Mouse (Mus musculus) granulocyte monocyte progenitor cell, adult 5-6 weeks (primary cell): ENCODE measurements around the gene Olfr1308. TPM values are rescaled to one million over a fixed set of nuclear protein-coding genes. Genes with fewer than 3 reads are reported as not detected.

Source experiments
- ATAC-seq: replicated peaks from 2 replicates; pipeline ENCODE4 v1.8.0; 2016; ENCODE audit warnings: mild to moderate bottlenecking, moderate TSS enrichment, inconsistent platforms; ENCODE audit not compliant: poor library complexity, severe bottlenecking
- total RNA-seq, 2 experiments: library from RNA; stranded (forward) in 1 of 2; stranded (reverse) in 1 of 2; fragments of 200-712, 200-1000 nt in 1 of 2; fragments of >200 nt in 1 of 2; fragmentation: Nextera tagmentation in 1 of 2; gene quantifications; 2 replicates each; pipeline ENCODE4 v1.2.3; 2014 to 2017

Gene Olfr1308
- not detected in 2 replicates for total RNA-seq (2014; fragmentation: Nextera tagmentation)
- not detected in 2 replicates for total RNA-seq (2017)

DNA sequence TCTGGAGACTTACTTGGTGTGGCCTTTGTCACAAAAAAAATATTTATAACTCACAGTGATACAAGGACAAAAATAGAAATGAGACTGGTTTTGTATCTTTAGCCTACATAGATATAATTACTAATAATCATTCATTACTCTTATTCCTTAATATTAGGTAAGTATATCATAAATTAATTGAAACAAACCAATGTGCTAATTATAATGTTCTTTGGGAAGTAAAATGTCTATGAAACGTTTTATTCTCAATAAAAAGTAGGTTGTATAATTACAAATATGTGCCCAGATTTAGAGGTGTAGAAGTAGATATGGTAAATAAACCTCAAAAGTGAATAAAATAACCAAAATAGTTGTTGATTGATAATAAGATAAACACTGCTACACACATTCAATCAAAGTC is at the start of gene Olfr1308:
Olfr1308 (minus strand) TSS at position 101 of the 400 bp plus-strand sequence.
- ATAC-seq, result no peak

GRCm38 (mm10) chr2:112012608-112013007 is 47.9 kb upstream of the Olfr1308 start, which contains the start of gene Olfr1310:
Gene Olfr1310, minus strand, starts transcription at chr2:112012708.
- ATAC-seq, result no peak

- ATAC-seq, result no peak
Measured at GRCm38 (mm10) chr2:111990181-111990580, 25.4 kb upstream of the Olfr1308 start, which contains the start of gene Olfr1309. Gene Olfr1309, minus strand, starts transcription at chr2:111990281.

- no peak for ATAC-seq
Measured at GRCm38 (mm10) chr2:111949340-111949739, 15.4 kb downstream of the Olfr1308 start, which contains the start of gene Olfr1307. Gene Olfr1307, minus strand, starts transcription at chr2:111949440.

DNA sequence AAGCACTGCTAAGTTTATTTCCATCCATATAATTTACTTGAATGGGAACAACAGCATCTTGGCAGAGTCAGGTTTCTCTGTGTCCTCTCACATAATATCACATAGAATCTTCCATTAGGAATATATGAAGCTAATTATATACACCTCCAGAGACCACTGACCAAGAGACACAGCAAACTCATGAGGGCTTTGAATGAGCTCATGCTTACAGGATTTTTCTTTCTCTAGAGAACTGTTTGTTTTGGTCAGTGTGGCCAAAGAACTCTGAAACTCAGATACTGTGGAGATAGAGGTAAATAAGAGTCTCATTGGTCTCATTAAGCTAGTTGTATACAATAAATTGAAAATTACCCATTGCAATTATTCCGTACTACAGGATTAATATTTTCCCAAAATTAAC is 48.6 kb downstream of the Olfr1308 start, which contains the start of gene Olfr1306:
Olfr1306 (minus strand) TSS at position 101 of the 400 bp plus-strand sequence.
- no peak for ATAC-seq

Other genes with a start within 250 kb of the Olfr1308 start
- not detected in 2 replicates for gene Olfr1301, start 213.9 kb downstream of the Olfr1308 start, total RNA-seq (2014; fragmentation: Nextera tagmentation)
- gene Olfr1301, start 213.9 kb downstream of the Olfr1308 start, total RNA-seq (2017), result not detected in 2 replicates
- not detected in 2 replicates for gene Olfr1302, start 187.5 kb downstream of the Olfr1308 start, total RNA-seq (2014; fragmentation: Nextera tagmentation)
- gene Olfr1302, start 187.5 kb downstream of the Olfr1308 start, total RNA-seq (2017), result not detected in 2 replicates
- not detected in 2 replicates for gene Olfr1303, start 144.6 kb downstream of the Olfr1308 start, total RNA-seq (2014; fragmentation: Nextera tagmentation)
- not detected in 2 replicates for gene Olfr1303, start 144.6 kb downstream of the Olfr1308 start, total RNA-seq (2017)
- not detected in 2 replicates for gene Olfr1305, start 87.8 kb downstream of the Olfr1308 start, total RNA-seq (2014; fragmentation: Nextera tagmentation)
- not detected in 2 replicates for gene Olfr1305, start 87.8 kb downstream of the Olfr1308 start, total RNA-seq (2017)
- gene Olfr1306, start 48.7 kb downstream of the Olfr1308 start, total RNA-seq (2014; fragmentation: Nextera tagmentation), result not detected in 2 replicates
- gene Olfr1306, start 48.7 kb downstream of the Olfr1308 start, total RNA-seq (2017), result not detected in 2 replicates
- gene Olfr1307, start 15.5 kb downstream of the Olfr1308 start, total RNA-seq (2014; fragmentation: Nextera tagmentation), result not detected in 2 replicates
- gene Olfr1307, start 15.5 kb downstream of the Olfr1308 start, total RNA-seq (2017), result not detected in 2 replicates
- not detected in 2 replicates for gene Olfr1309, start 25.3 kb upstream of the Olfr1308 start, total RNA-seq (2014; fragmentation: Nextera tagmentation)
- gene Olfr1309, start 25.3 kb upstream of the Olfr1308 start, total RNA-seq (2017), result not detected in 2 replicates
- gene Olfr1310, start 47.8 kb upstream of the Olfr1308 start, total RNA-seq (2014; fragmentation: Nextera tagmentation), result not detected in 2 replicates
- gene Olfr1310, start 47.8 kb upstream of the Olfr1308 start, total RNA-seq (2017), result not detected in 2 replicates
- gene Olfr1311, start 59.5 kb upstream of the Olfr1308 start, total RNA-seq (2014; fragmentation: Nextera tagmentation), result not detected in 2 replicates
- gene Olfr1311, start 59.5 kb upstream of the Olfr1308 start, total RNA-seq (2017), result not detected in 2 replicates
- not detected in 2 replicates for gene Olfr1312, start 85.3 kb upstream of the Olfr1308 start, total RNA-seq (2014; fragmentation: Nextera tagmentation)
- gene Olfr1312, start 85.3 kb upstream of the Olfr1308 start, total RNA-seq (2017), result not detected in 2 replicates
- not detected in 2 replicates for gene Olfr1313, start 112.9 kb upstream of the Olfr1308 start, total RNA-seq (2014; fragmentation: Nextera tagmentation)
- gene Olfr1313, start 112.9 kb upstream of the Olfr1308 start, total RNA-seq (2017), result not detected in 2 replicates
- gene Olfr1314, start 131.8 kb upstream of the Olfr1308 start, total RNA-seq (2014; fragmentation: Nextera tagmentation), result not detected in 2 replicates
- not detected in 2 replicates for gene Olfr1314, start 131.8 kb upstream of the Olfr1308 start, total RNA-seq (2017)
- not detected in 2 replicates for gene Olfr1315-ps1, start 150.5 kb upstream of the Olfr1308 start, total RNA-seq (2014; fragmentation: Nextera tagmentation)
- not detected in 2 replicates for gene Olfr1315-ps1, start 150.5 kb upstream of the Olfr1308 start, total RNA-seq (2017)
- gene Olfr1316, start 170.0 kb upstream of the Olfr1308 start, total RNA-seq (2014; fragmentation: Nextera tagmentation), result not detected in 2 replicates
- gene Olfr1316, start 170.0 kb upstream of the Olfr1308 start, total RNA-seq (2017), result not detected in 2 replicates
- gene Olfr1317, start 175.4 kb upstream of the Olfr1308 start, total RNA-seq (2014; fragmentation: Nextera tagmentation), result not detected in 2 replicates
- not detected in 2 replicates for gene Olfr1317, start 175.4 kb upstream of the Olfr1308 start, total RNA-seq (2017)
- not detected in 2 replicates for gene Olfr1318, start 189.3 kb upstream of the Olfr1308 start, total RNA-seq (2014; fragmentation: Nextera tagmentation)
- not detected in 2 replicates for gene Olfr1318, start 189.3 kb upstream of the Olfr1308 start, total RNA-seq (2017)